Mouse (Mus musculus) kidney, embryonic 14.5 days (tissue): ENCODE measurements around the gene Adam17. TPM values are rescaled to one million over a fixed set of nuclear protein-coding genes. Genes with fewer than 3 reads are reported as not detected.

Experiments
- ATAC-seq: fragments of 200-750 bp; cut with Nextera tagmentation; 2 replicates; pipeline ENCODE4 v1.8.0; 2017; ENCODE audit warnings: moderate number of reproducible peaks, mild to moderate bottlenecking, moderate TSS enrichment, moderate library complexity; ENCODE audit not compliant: low FRiP score, low TSS enrichment
- H3K27ac ChIP-seq: fragments of 300-500 bp; sonication (generic); 2 replicates; pipeline ENCODE4 v1.5.1; 2014; ENCODE audit warnings: low read depth, mild to moderate bottlenecking, low read length, moderate library complexity, mixed read lengths
- H3K27me3 ChIP-seq: fragments of 300-500 bp; sonication (generic); 2 replicates; pipeline ENCODE4 v1.6.1; 2014; ENCODE audit warnings: mild to moderate bottlenecking, low read length; ENCODE audit not compliant: control insufficient read depth, insufficient read depth
- H3K36me3 ChIP-seq: fragments of 300-500 bp; sonication (generic); 2 replicates; pipeline ENCODE4 v1.6.1; 2014; ENCODE audit warnings: low read length, mixed read lengths; ENCODE audit not compliant: control insufficient read depth, insufficient read depth
- H3K4me1 ChIP-seq: fragments of 300-500 bp; sonication (generic); 2 replicates; pipeline ENCODE4 v1.6.1; 2014; ENCODE audit warnings: low read length, mixed read lengths; ENCODE audit not compliant: control insufficient read depth, insufficient read depth
- H3K4me2 ChIP-seq: fragments of 300-500 bp; sonication (generic); replicated peaks from 2 replicates; pipeline ENCODE4 v1.6.1; 2014; ENCODE audit warnings: low read depth, mild to moderate bottlenecking, low read length
- H3K4me3 ChIP-seq: fragments of 300-500 bp; sonication (generic); 2 replicates; pipeline ENCODE4 v1.5.1; 2014; ENCODE audit warnings: mild to moderate bottlenecking, low read length
- H3K9ac ChIP-seq: fragments of 300-500 bp; sonication (generic); 2 replicates; pipeline ENCODE4 v1.6.1; 2014; ENCODE audit warnings: low read depth, mild to moderate bottlenecking, low read length, moderate library complexity
- H3K9me3 ChIP-seq: fragments of 300-500 bp; sonication (generic); 2 replicates; pipeline ENCODE4 v1.6.1; 2016; ENCODE audit warnings: low read length; ENCODE audit not compliant: control insufficient read depth
- WGBS: fragments of 180-500 bp; shearing (Covaris S2); extraction: QIAGEN DNeasy Blood & Tissue Kit; methylation state at CpG from one replicate; pipeline ENCODE4 v1.1.7; 2014; 5-methylcytosine and 5-hydroxymethylcytosine counted together
- polyA plus RNA-seq: library from polyadenylated mRNA; unstranded; fragments of >200 nt; fragmentation: Nextera tagmentation; extraction: Ambion mirVana; gene quantifications from 2 replicates; pipeline ENCODE4 v1.2.1, GENCODE M21; 2014

Adam17 gene
- polyA plus RNA-seq, 1 experiment from 2014 or later: 46.8 TPM

GRCm38 (mm10) chr12:21305741-21306140 is 67.7 kb downstream of the Adam17 start:
- Histone ChIP-seq H3K4me1 (no peaks in the 10 kb centered on the region), H3K4me2 (no peak overlapping the region), H3K9me3 (no peaks in the 10 kb centered on the region), H3K9ac (no peak overlapping the region), H3K36me3 (peaks cover 90% of the 10 kb centered on the region), H3K27ac (no peak overlapping the region), H3K4me3 (no peak overlapping the region), H3K27me3 (no peaks in the 10 kb centered on the region)
- no peak for ATAC-seq
- WGBS: 89% methylated on average over 4 of the region's 4 CpGs

- ATAC-seq: no peak
- WGBS: 88% methylated on average over 5 of the region's 5 CpGs
- H3K27ac ChIP-seq: no peak overlapping the region
Observed at GRCm38 (mm10) chr12:21302361-21302783, 71.1 kb downstream of the Adam17 start.

GRCm38 (mm10) chr12:21301932-21302331 is 71.5 kb downstream of the Adam17 start:
- Histone ChIP-seq H3K4me3 (no peak overlapping the region), H3K36me3 (peaks cover 90% of the 10 kb centered on the region), H3K27ac (no peak overlapping the region), H3K27me3 (no peaks in the 10 kb centered on the region), H3K9ac (no peak overlapping the region), H3K4me1 (no peaks in the 10 kb centered on the region), H3K9me3 (no peaks in the 10 kb centered on the region), H3K4me2 (no peak overlapping the region)
- WGBS: 81% methylated on average over 8 of the region's 8 CpGs
- ATAC-seq: no peak

More at GRCm38 (mm10) chr12:21302361-21302783, 71.1 kb downstream of the Adam17 start:
- H3K9ac ChIP-seq: no peak overlapping the region
- H3K9me3 ChIP-seq: no peaks in the 10 kb centered on the region
- H3K36me3 ChIP-seq: peaks cover 90% of the 10 kb centered on the region
- H3K4me3 ChIP-seq: no peak overlapping the region
- H3K27me3 ChIP-seq: no peaks in the 10 kb centered on the region
- no peak overlapping the region for H3K4me2 ChIP-seq
- H3K4me1 ChIP-seq: no peaks in the 10 kb centered on the region

GRCm38 (mm10) chr12:21301324-21301723 is 72.1 kb downstream of the Adam17 start:
- WGBS: 88% methylated on average over 7 of the region's 7 CpGs
- ATAC-seq: no peak
- H3K36me3 ChIP-seq: peaks cover 90% of the 10 kb centered on the region

GRCm38 (mm10) chr12:21298856-21299255 is 74.6 kb downstream of the Adam17 start:
- no peak overlapping the region for H3K9ac ChIP-seq
- no peak overlapping the region for H3K4me3 ChIP-seq
- H3K27me3 ChIP-seq: no peaks in the 10 kb centered on the region
- H3K4me1 ChIP-seq: no peaks in the 10 kb centered on the region
- 96% methylated on average over 11 of the region's 11 CpGs for WGBS
- peaks cover 94% of the 10 kb centered on the region for H3K36me3 ChIP-seq
- no peak for ATAC-seq
- H3K4me2 ChIP-seq: no peak overlapping the region
- no peak overlapping the region for H3K27ac ChIP-seq
- no peaks in the 10 kb centered on the region for H3K9me3 ChIP-seq

More at GRCm38 (mm10) chr12:21301324-21301723, 72.1 kb downstream of the Adam17 start:
- H3K9ac ChIP-seq: no peak overlapping the region
- no peak overlapping the region for H3K4me3 ChIP-seq
- H3K9me3 ChIP-seq: no peaks in the 10 kb centered on the region
- no peak overlapping the region for H3K4me2 ChIP-seq
- no peak overlapping the region for H3K27ac ChIP-seq
- H3K27me3 ChIP-seq: no peaks in the 10 kb centered on the region
- H3K4me1 ChIP-seq: no peaks in the 10 kb centered on the region

- H3K4me2 ChIP-seq: no peak overlapping the region
- ATAC-seq: no peak
- no peaks in the 10 kb centered on the region for H3K9me3 ChIP-seq
- H3K4me1 ChIP-seq: peaks cover 14% of the 10 kb centered on the region
- WGBS: 87% methylated on average over 6 of the region's 6 CpGs
- H3K9ac ChIP-seq: no peak overlapping the region
- no peaks in the 10 kb centered on the region for H3K27me3 ChIP-seq
- H3K4me3 ChIP-seq: no peak overlapping the region
- H3K36me3 ChIP-seq: peaks cover 34% of the 10 kb centered on the region
- H3K27ac ChIP-seq: no peak overlapping the region
Observed at GRCm38 (mm10) chr12:21289651-21290050, 83.8 kb downstream of the Adam17 start.

- WGBS: 97% methylated on average over 3 of the region's 3 CpGs
- Histone ChIP-seq H3K4me1 (peaks cover 14% of the 10 kb centered on the region), H3K4me3 (no peak overlapping the region), H3K27me3 (no peaks in the 10 kb centered on the region), H3K4me2 (no peak overlapping the region), H3K9me3 (no peaks in the 10 kb centered on the region), H3K27ac (no peak overlapping the region), H3K36me3 (peaks cover 26% of the 10 kb centered on the region), H3K9ac (no peak overlapping the region)
- ATAC-seq: no peak
Observed at GRCm38 (mm10) chr12:21288716-21289395, 84.6 kb downstream of the Adam17 start.

GRCm38 (mm10) chr12:21286712-21287650 is 86.5 kb downstream of the Adam17 start:
- H3K4me3 ChIP-seq: peak overlapping the region; percentile 86
- peak overlapping the region; percentile 82 for H3K4me2 ChIP-seq
- 34% methylated on average over 18 of the region's 18 CpGs for WGBS
- peak overlapping the region; percentile 87 for H3K9ac ChIP-seq
- peaks cover 10% of the 10 kb centered on the region for H3K36me3 ChIP-seq
- H3K27me3 ChIP-seq: no peaks in the 10 kb centered on the region
- H3K4me1 ChIP-seq: peaks cover 14% of the 10 kb centered on the region
- H3K27ac ChIP-seq: peak overlapping the region; percentile 89
- H3K9me3 ChIP-seq: no peaks in the 10 kb centered on the region
- no peak; the same call in 1 of the 2 replicates for ATAC-seq

- H3K4me1 ChIP-seq: peaks cover 14% of the 10 kb centered on the region
- H3K27me3 ChIP-seq: no peaks in the 10 kb centered on the region
- under 1% methylated on average over 28 of the region's 28 CpGs for WGBS
- H3K9ac ChIP-seq: peak within 1 kb of the TSS; percentile 87
- no peaks in the 10 kb centered on the region for H3K9me3 ChIP-seq
- H3K27ac ChIP-seq: peak within 1 kb of the TSS; percentile 89
- H3K4me3 ChIP-seq: peak within 1 kb of the TSS; percentile 86
- H3K4me2 ChIP-seq: peak within 1 kb of the TSS; percentile 82
- peaks cover 4% of the 10 kb centered on the region for H3K36me3 ChIP-seq
- peak; percentile 96 for ATAC-seq
Observed at GRCm38 (mm10) chr12:21286243-21286622, 87.2 kb downstream of the Adam17 start, which contains the start of gene Itgb1bp1. TSS of gene Itgb1bp1 (minus strand) at chr12:21286284.
